ENCODE assay signal across 10 mouse cellular contexts in the genomic region with DNA sequence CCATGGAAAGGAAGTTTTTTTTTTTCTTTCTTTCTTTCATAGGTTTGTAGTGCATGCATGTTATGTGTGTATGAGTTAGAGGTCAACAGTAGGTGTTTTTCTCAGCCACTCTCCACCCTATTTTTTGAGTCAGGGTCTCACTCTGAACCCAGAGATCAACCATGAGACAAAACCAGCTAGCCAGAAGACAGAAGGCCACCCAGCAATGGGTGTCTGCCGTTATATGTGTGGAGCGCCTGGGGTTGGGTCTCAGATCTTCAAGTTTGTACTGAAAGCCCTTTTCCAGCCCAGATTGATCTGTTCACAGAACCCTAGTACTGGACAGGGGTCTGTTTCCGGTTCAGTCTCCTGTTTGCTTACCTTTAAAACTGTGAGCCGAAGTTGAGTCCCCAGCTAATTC.
DNase-seq lines count a peak whose midpoint lies in the region; ATAC-seq and TF ChIP-seq lines count a peak whose summit lies in the region.
"Had no signal": no experiment of that assay in that cellular context is flagged by ENCODE, and none has a peak within 500 bp of the region (broad histone marks: within the 10 kb centered on the region; RNA-seq: fewer than 3 reads in every experiment).

No protein-coding gene starts in this region.

- no peak for DNase-seq in hindbrain, embryonic 10.5 days (ENCODE audit: low spot score)
- no peak for DNase-seq in hindbrain, embryonic 14.5 days (ENCODE audit: low spot score)
- no peak for DNase-seq in stomach, postnatal 0 days (ENCODE audit: low spot score)
- no peak for DNase-seq in gastrocnemius, adult 8-10 months (ENCODE audit: low spot score in 2 of 2)
- DNase-seq: layer of hippocampus, postnatal 36 days; spleen, adult 18-20 months; thymus, postnatal 36 days had no signal

- H3K27ac ChIP-seq in hindbrain, embryonic 10.5 days, result 0 out of 2 replicates have a peak overlapping the region, but pooled peaks have one; percentile 56
- H3K27ac ChIP-seq in hindbrain, embryonic 14.5 days, result no peak overlapping the region
- H3K27ac ChIP-seq in neural tube, embryonic 13.5 days (replicated peaks), result peak overlapping the region; percentile 66
- no peak overlapping the region; the same call in 1 of the 2 replicates for H3K27ac ChIP-seq in neural tube, embryonic 15.5 days (replicated peaks)
- 0 out of 2 replicates have a peak overlapping the region, but pooled peaks have one; percentile 5 for H3K27ac ChIP-seq in hindbrain, embryonic 16.5 days (ENCODE audit: low read depth, low read length)
- peak overlapping the region; percentile 71 for H3K27ac ChIP-seq in stomach, postnatal 0 days (replicated peaks)

- H3K4me3 ChIP-seq in hindbrain, embryonic 10.5 days, result no peak overlapping the region
- H3K4me3 ChIP-seq in hindbrain, embryonic 14.5 days (replicated peaks; ENCODE audit: low read length), result no peak overlapping the region
- H3K4me3 ChIP-seq in neural tube, embryonic 13.5 days, result no peak overlapping the region
- H3K4me3 ChIP-seq in neural tube, embryonic 15.5 days (replicated peaks), result no peak overlapping the region
- H3K4me3 ChIP-seq in hindbrain, embryonic 16.5 days (ENCODE audit: low read length), result no peak overlapping the region
- no peak overlapping the region for H3K4me3 ChIP-seq in stomach, postnatal 0 days (ENCODE audit: low read depth, low read length)

- no peak for TF ChIP-seq CTCF in stomach, postnatal 0 days (IDR thresholded peaks at IDR 0.05; ENCODE audit: low read depth)

- peaks cover 27% of the 10 kb centered on the region for H3K4me1 ChIP-seq in hindbrain, embryonic 10.5 days (replicated peaks)
- H3K4me1 ChIP-seq in hindbrain, embryonic 14.5 days (replicated peaks; ENCODE audit: control insufficient read depth, insufficient read depth, low read length), result peaks cover 26% of the 10 kb centered on the region
- peaks cover 31% of the 10 kb centered on the region for H3K4me1 ChIP-seq in neural tube, embryonic 13.5 days (replicated peaks)
- peaks cover 27% of the 10 kb centered on the region for H3K4me1 ChIP-seq in neural tube, embryonic 15.5 days
- H3K4me1 ChIP-seq in hindbrain, embryonic 16.5 days (ENCODE audit: control insufficient read depth, insufficient read depth, low read depth, low read length), result peaks cover 23% of the 10 kb centered on the region
- H3K4me1 ChIP-seq in stomach, postnatal 0 days (replicated peaks; ENCODE audit: control insufficient read depth, insufficient read depth), result peaks cover 8% of the 10 kb centered on the region

- 72% methylated on average over 4 of the region's 4 CpGs for WGBS in hindbrain, embryonic 10.5 days
- WGBS in hindbrain, embryonic 14.5 days, result 72% methylated on average over 4 of the region's 4 CpGs
- WGBS in neural tube, embryonic 13.5 days, result 76% methylated on average over 4 of the region's 4 CpGs
- WGBS in neural tube, embryonic 15.5 days, result 81% methylated on average over 4 of the region's 4 CpGs
- WGBS in hindbrain, embryonic 16.5 days, result 76% methylated on average over 4 of the region's 4 CpGs
- WGBS in stomach, postnatal 0 days, result 73% methylated on average over 4 of the region's 4 CpGs

- H3K27me3 ChIP-seq in hindbrain, embryonic 10.5 days (ENCODE audit: insufficient read depth, poor library complexity, severe bottlenecking), result no peaks in the 10 kb centered on the region
- H3K27me3 ChIP-seq in hindbrain, embryonic 14.5 days (ENCODE audit: control insufficient read depth, insufficient read depth, low read length), result no peaks in the 10 kb centered on the region
- H3K27me3 ChIP-seq in neural tube, embryonic 13.5 days, result no peaks in the 10 kb centered on the region
- no peaks in the 10 kb centered on the region for H3K27me3 ChIP-seq in neural tube, embryonic 15.5 days (replicated peaks)
- H3K27me3 ChIP-seq in hindbrain, embryonic 16.5 days (replicated peaks; ENCODE audit: control insufficient read depth, insufficient read depth, low read length), result no peaks in the 10 kb centered on the region
- H3K27me3 ChIP-seq in stomach, postnatal 0 days (ENCODE audit: control insufficient read depth, insufficient read depth, low read length), result no peaks in the 10 kb centered on the region

- H3K36me3 ChIP-seq in hindbrain, embryonic 10.5 days, result no peaks in the 10 kb centered on the region
- H3K36me3 ChIP-seq in hindbrain, embryonic 14.5 days (replicated peaks; ENCODE audit: control insufficient read depth, insufficient read depth), result no peaks in the 10 kb centered on the region
- no peaks in the 10 kb centered on the region for H3K36me3 ChIP-seq in neural tube, embryonic 13.5 days
- no peaks in the 10 kb centered on the region for H3K36me3 ChIP-seq in neural tube, embryonic 15.5 days
- no peaks in the 10 kb centered on the region for H3K36me3 ChIP-seq in hindbrain, embryonic 16.5 days (ENCODE audit: control insufficient read depth, insufficient read depth, low read length)
- H3K36me3 ChIP-seq in stomach, postnatal 0 days (ENCODE audit: control insufficient read depth, insufficient read depth, low read length), result no peaks in the 10 kb centered on the region

- H3K4me2 ChIP-seq in hindbrain, embryonic 14.5 days (replicated peaks), result no peak overlapping the region
- no peak overlapping the region for H3K4me2 ChIP-seq in neural tube, embryonic 13.5 days
- no peak overlapping the region for H3K4me2 ChIP-seq in neural tube, embryonic 15.5 days
- no peak overlapping the region for H3K4me2 ChIP-seq in hindbrain, embryonic 16.5 days (ENCODE audit: low read length)
- no peak overlapping the region for H3K4me2 ChIP-seq in stomach, postnatal 0 days (replicated peaks; ENCODE audit: low read depth)

- ATAC-seq in hindbrain, embryonic 14.5 days (ENCODE audit: low FRiP score), result no peak
- ATAC-seq in neural tube, embryonic 13.5 days (ENCODE audit: low read depth), result no peak
- no peak for ATAC-seq in neural tube, embryonic 15.5 days (ENCODE audit: low FRiP score)
- ATAC-seq in hindbrain, embryonic 16.5 days, result no peak
- ATAC-seq in stomach, postnatal 0 days (ENCODE audit: low FRiP score, low TSS enrichment), result no peak

- H3K9me3 ChIP-seq in hindbrain, embryonic 10.5 days, result no peaks in the 10 kb centered on the region
- no peaks in the 10 kb centered on the region for H3K9me3 ChIP-seq in hindbrain, embryonic 14.5 days (ENCODE audit: control insufficient read depth, low read length)
- H3K9me3 ChIP-seq in neural tube, embryonic 13.5 days, result no peaks in the 10 kb centered on the region
- H3K9me3 ChIP-seq in neural tube, embryonic 15.5 days (replicated peaks), result no peaks in the 10 kb centered on the region
- no peaks in the 10 kb centered on the region for H3K9me3 ChIP-seq in hindbrain, embryonic 16.5 days (ENCODE audit: control insufficient read depth, low read length)
- no peaks in the 10 kb centered on the region for H3K9me3 ChIP-seq in stomach, postnatal 0 days (ENCODE audit: control insufficient read depth, low read length)

- H3K9ac ChIP-seq in hindbrain, embryonic 14.5 days, result no peak overlapping the region
- no peak overlapping the region for H3K9ac ChIP-seq in neural tube, embryonic 13.5 days
- no peak overlapping the region for H3K9ac ChIP-seq in neural tube, embryonic 15.5 days (replicated peaks)
- no peak overlapping the region for H3K9ac ChIP-seq in hindbrain, embryonic 16.5 days (ENCODE audit: low read depth, low read length)
- no peak overlapping the region for H3K9ac ChIP-seq in stomach, postnatal 0 days (ENCODE audit: low read length)

- TF ChIP-seq EP300 in stomach, postnatal 0 days (optimal IDR thresholded peaks at IDR 0.05), result no peak

Comparison
In these comparisons a context has a peak if more than half of its experiments do, and no peak if none do; other contexts are left out.
1. H3K27ac ChIP-seq: peak in hindbrain, embryonic 10.5 days (single experiment), neural tube, embryonic 13.5 days (single experiment), hindbrain, embryonic 16.5 days (single experiment) and stomach, postnatal 0 days (single experiment); none in hindbrain, embryonic 14.5 days (single experiment) and neural tube, embryonic 15.5 days (single experiment).